Mouse (Mus musculus) forebrain, embryonic 11.5 days (tissue): ENCODE data around the gene Atg7. TPM values are rescaled to one million over a fixed set of nuclear protein-coding genes. Genes with fewer than 3 reads are reported as not detected.

Experiments
- ATAC-seq: fragments of 200-750 bp; cut with Nextera tagmentation; replicated peaks from 2 replicates; pipeline ENCODE4 v1.8.0; 2017; ENCODE audit warnings: moderate TSS enrichment; ENCODE audit not compliant: low FRiP score
- DNase-seq: peaks from one replicate; pipeline ENCODE4 v3.0.0-alpha.2; 2017; ENCODE audit warnings: low spot score
- H3K27ac ChIP-seq: fragments of 300-500 bp; sonication (generic); 2 replicates; pipeline ENCODE4 v1.5.1; 2014; ENCODE audit warnings: low read depth, low read length
- H3K27me3 ChIP-seq: fragments of 300-500 bp; sonication (generic); 2 replicates; pipeline ENCODE4 v1.6.1; 2014; ENCODE audit warnings: mild to moderate bottlenecking, low read length, mixed read lengths; ENCODE audit not compliant: control insufficient read depth, insufficient read depth
- H3K36me3 ChIP-seq: fragments of 300-500 bp; sonication (generic); 2 replicates; pipeline ENCODE4 v1.6.1; 2014; ENCODE audit warnings: mild to moderate bottlenecking, low read length, moderate library complexity, mixed read lengths; ENCODE audit not compliant: control insufficient read depth, insufficient read depth
- H3K4me1 ChIP-seq: fragments of 300-500 bp; sonication (generic); replicated peaks from 2 replicates; pipeline ENCODE4 v1.6.1; 2014; ENCODE audit warnings: low read length, mixed read lengths; ENCODE audit not compliant: control insufficient read depth, insufficient read depth
- H3K4me2 ChIP-seq: fragments of 300-500 bp; sonication (generic); 2 replicates; pipeline ENCODE4 v1.6.1; 2014; ENCODE audit warnings: low read depth, mild to moderate bottlenecking, low read length, moderate library complexity, mixed read lengths; ENCODE audit not compliant: severe bottlenecking
- H3K4me3 ChIP-seq: fragments of 300-500 bp; sonication (generic); 2 replicates; pipeline ENCODE4 v1.5.1; 2014; ENCODE audit warnings: low read depth, low read length
- H3K9ac ChIP-seq: fragments of 300-500 bp; sonication (generic); 2 replicates; pipeline ENCODE4 v1.6.1; 2014; ENCODE audit warnings: low read length
- H3K9me3 ChIP-seq: fragments of 300-500 bp; sonication (generic); 2 replicates; pipeline ENCODE4 v1.6.1; 2016; ENCODE audit warnings: low read length, mixed read lengths; ENCODE audit not compliant: control insufficient read depth
- WGBS: fragments of 180-500 bp; shearing (Covaris S2); extraction: QIAGEN DNeasy Blood & Tissue Kit; methylation state at CpG from one replicate; pipeline ENCODE4 v1.1.7; 2014; 5-methylcytosine and 5-hydroxymethylcytosine counted together
- polyA plus RNA-seq: library from polyadenylated mRNA; unstranded; fragments of >200 nt; fragmentation: Nextera tagmentation; extraction: Ambion mirVana; gene quantifications from 2 replicates; pipeline ENCODE4 v1.2.1, GENCODE M21; 2014

Gene Atg7
- polyA plus RNA-seq, 1 experiment from 2014 or later = 20.3 TPM

DNA sequence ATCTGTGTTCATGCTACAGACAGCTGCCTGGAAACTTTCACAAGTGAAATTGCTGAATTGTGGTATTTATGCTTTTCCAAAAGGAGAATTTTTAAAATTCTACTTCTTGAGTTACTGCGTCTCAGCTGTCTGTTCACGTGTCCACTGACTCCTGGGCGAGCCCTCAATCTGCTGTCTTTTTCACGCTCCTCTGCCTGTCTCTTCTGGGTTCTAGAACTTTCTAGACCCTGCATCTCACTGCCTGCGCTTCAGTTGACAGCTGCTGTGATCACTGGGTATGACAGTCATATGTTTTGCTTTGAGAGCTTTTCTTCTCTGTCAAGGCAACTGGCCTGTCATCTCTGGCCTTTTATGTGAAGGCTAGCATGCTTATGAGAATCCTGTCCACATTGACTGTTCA lies 132.3 kb downstream of the Atg7 start:
- no peak for DNase-seq
- no peaks in the 10 kb centered on the region for H3K27me3 ChIP-seq
- H3K9ac ChIP-seq = no peak overlapping the region
- no peaks in the 10 kb centered on the region for H3K9me3 ChIP-seq
- 89% methylated on average over 5 of the region's 5 CpGs for WGBS
- no peak overlapping the region for H3K4me3 ChIP-seq
- H3K36me3 ChIP-seq = no peaks in the 10 kb centered on the region
- H3K27ac ChIP-seq = no peak overlapping the region
- H3K4me1 ChIP-seq = peaks cover 4% of the 10 kb centered on the region; the same call in 1 of the 2 replicates
- H3K4me2 ChIP-seq = no peak overlapping the region
- no peak for ATAC-seq

DNA sequence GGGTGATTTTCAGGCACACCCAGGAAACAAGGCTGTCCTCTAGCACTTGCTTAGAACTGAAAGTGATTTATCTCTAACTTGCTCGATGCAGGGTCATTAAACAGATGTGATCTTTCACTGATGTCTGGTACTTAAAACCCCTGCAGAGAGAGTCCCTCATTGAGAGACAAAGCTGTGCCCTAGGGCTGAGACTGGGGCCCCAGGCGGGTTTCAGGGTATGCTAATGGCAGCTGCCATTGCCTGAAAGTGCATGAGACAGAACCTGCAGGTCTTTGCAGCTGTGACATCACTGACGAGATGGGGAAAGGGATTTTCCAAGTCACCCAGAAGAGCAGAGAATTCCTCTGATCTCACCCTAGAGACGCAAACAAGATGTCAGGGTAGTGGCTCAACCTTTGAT lies 135.0 kb downstream of the Atg7 start:
- no peak overlapping the region for H3K4me3 ChIP-seq
- DNase-seq (no peak), ATAC-seq (no peak)
- peaks cover 4% of the 10 kb centered on the region; the same call in 1 of the 2 replicates for H3K4me1 ChIP-seq
- no peaks in the 10 kb centered on the region for H3K27me3 ChIP-seq
- 14% methylated on average over 4 of the region's 4 CpGs for WGBS
- no peaks in the 10 kb centered on the region for H3K9me3 ChIP-seq
- no peak overlapping the region for H3K27ac ChIP-seq
- no peak overlapping the region for H3K9ac ChIP-seq
- no peaks in the 10 kb centered on the region for H3K36me3 ChIP-seq
- H3K4me2 ChIP-seq = no peak overlapping the region

DNA sequence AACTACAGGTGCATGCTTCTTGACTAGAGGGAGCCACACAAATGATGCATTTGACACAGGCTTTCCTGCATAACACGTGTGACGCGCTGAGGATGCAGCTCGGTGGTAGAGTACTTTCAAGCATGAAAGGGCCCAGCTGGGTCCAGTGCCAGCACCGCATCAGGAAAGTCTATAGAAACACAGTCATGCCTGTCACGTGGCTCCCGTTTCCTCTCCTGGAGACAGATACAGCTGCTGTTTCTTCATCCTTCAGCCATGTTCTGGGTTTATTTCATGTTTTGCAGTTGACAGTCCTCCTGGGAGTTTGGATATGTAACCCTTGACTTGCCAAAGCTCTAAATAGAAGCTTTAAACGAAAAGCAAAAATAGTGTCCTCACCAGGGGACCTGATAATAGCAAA lies 135.8 kb downstream of the Atg7 start:
- Histone ChIP-seq H3K9ac (no peak overlapping the region), H3K27ac (no peak overlapping the region), H3K4me2 (no peak overlapping the region), H3K9me3 (no peaks in the 10 kb centered on the region), H3K27me3 (no peaks in the 10 kb centered on the region), H3K4me1 (peaks cover 4% of the 10 kb centered on the region; the same call in 1 of the 2 replicates), H3K36me3 (no peaks in the 10 kb centered on the region), H3K4me3 (no peak overlapping the region)
- DNase-seq = no peak
- 77% methylated on average over 8 of the region's 8 CpGs for WGBS
- ATAC-seq = no peak

DNA sequence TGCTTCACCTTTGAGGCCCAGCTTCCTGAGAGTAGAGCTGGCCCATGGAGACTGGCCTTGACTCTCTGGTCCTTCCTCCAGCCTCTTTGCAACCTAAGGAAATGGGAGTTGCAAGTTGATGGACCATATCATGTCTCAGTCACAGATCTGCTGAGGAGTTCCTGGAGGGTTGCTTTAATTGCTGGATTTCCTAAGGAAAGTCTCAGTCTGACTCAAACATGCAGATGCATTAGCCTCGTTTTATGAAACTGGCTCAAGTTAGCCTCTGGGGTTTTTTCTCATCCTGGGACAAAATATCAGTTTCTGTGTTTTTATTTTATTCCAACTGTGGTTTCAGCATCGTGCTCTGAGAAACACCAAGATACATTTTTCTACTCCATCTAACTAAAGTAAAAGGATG lies 137.7 kb downstream of the Atg7 start:
- H3K27ac ChIP-seq = no peak overlapping the region
- DNase-seq (no peak), ATAC-seq (no peak)

DNA sequence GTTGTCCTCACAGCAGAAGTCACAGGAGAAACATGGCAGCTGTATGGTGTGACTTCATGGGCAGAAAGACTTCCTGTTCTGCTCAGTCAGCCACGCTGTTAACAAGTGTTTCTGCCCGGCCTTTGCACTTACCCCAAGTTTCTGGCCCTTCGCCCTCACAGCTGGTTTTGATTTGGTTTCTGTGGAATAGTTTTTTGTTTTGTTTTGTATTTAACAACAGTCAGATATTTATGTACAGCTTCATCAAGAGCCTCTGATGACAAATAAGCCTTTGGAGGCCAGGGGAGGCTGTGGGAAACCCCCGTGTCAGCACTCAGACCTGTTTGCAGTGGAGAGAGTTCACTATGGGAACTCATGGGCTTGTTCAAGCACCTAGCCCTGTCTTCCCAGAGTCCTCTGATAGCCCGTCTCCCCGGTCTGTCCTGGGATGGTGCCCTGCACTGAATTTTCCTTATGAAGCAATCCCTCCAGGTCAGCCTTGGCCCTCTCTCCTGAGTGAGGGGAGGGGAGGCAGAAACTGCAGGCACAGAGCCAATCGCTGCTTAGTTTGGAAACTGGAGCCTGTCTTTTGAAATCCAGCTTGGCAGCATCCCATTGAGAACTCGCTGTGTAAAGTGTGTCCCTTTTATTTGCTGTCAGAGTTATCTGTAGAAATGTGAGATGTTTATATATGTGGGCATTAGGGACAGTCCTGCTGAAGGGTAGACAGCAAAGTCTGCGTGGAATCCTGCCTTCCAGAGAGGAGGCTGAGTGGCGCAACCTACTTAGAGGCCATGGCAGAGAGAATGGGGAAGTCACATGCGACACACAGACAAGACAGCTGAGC lies 138.7 kb downstream of the Atg7 start:
- H3K27ac ChIP-seq = no peak overlapping the region

More for the DNA sequence above, 137.7 kb downstream of the Atg7 start:
- Histone ChIP-seq H3K4me3 (no peak overlapping the region), H3K4me2 (no peak overlapping the region), H3K9ac (no peak overlapping the region), H3K9me3 (no peaks in the 10 kb centered on the region), H3K36me3 (no peaks in the 10 kb centered on the region), H3K27me3 (no peaks in the 10 kb centered on the region), H3K4me1 (peaks cover 4% of the 10 kb centered on the region; the same call in 1 of the 2 replicates)
- WGBS = 64% methylated on average over 2 of the region's 2 CpGs

DNA sequence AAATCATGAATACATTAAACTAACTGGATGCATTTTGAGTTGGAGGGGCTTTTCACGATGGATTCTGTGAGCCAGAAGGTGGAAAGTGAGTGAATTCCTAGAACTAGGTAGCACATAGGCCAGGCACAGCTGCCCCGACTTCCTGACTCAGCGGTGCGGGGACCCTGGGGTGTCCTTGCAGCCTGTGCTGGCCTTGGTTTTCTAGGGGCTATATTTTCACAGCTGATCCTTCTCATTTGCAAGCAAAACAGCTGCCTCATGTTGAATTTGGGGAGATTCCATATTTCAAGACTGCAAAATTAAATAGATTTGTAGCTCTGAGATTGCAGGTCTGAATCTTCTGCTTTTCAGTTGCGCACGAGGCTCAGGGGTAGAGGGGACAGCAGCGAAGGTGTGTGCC lies 139.6 kb downstream of the Atg7 start:
- Histone ChIP-seq H3K4me1 (peaks cover 4% of the 10 kb centered on the region; the same call in 1 of the 2 replicates), H3K27ac (no peak overlapping the region), H3K9me3 (no peaks in the 10 kb centered on the region), H3K4me3 (no peak overlapping the region), H3K9ac (no peak overlapping the region), H3K36me3 (no peaks in the 10 kb centered on the region), H3K4me2 (no peak overlapping the region), H3K27me3 (no peaks in the 10 kb centered on the region)
- no peak for DNase-seq
- ATAC-seq = no peak
- WGBS = 77% methylated on average over 7 of the region's 7 CpGs

More for the DNA sequence above, 138.7 kb downstream of the Atg7 start:
- DNase-seq (no peak), ATAC-seq (no peak)
- Histone ChIP-seq H3K4me1 (peaks cover 4% of the 10 kb centered on the region; the same call in 1 of the 2 replicates), H3K27me3 (no peaks in the 10 kb centered on the region), H3K9ac (no peak overlapping the region), H3K4me2 (no peak overlapping the region), H3K9me3 (no peaks in the 10 kb centered on the region), H3K36me3 (no peaks in the 10 kb centered on the region), H3K4me3 (no peak overlapping the region)
- WGBS = 55% methylated on average over 11 of the region's 11 CpGs

DNA sequence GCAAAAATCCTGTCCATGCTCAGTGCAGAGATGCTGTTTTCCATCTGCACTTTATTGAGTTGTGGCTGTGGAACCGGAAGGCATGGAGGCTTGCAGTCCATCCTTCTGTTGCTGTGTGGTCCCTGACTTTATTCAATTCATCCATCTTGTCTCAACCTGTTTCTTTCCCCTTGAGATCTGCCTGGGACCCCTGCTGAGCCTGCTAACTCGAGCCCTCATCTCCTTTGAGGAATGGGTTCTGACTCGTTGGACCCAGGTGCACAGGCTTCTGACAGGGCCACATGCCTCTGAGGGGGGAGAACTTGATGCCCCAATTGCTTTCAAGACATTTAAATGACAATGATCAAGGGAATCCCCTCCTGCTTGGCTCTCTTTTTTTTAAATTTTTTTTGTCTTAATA lies 143.6 kb downstream of the Atg7 start:
- Histone ChIP-seq H3K27ac (no peak overlapping the region), H3K36me3 (no peaks in the 10 kb centered on the region), H3K4me2 (no peak overlapping the region), H3K27me3 (no peaks in the 10 kb centered on the region), H3K9me3 (no peaks in the 10 kb centered on the region), H3K4me1 (no peaks in the 10 kb centered on the region), H3K9ac (no peak overlapping the region), H3K4me3 (no peak overlapping the region)
- 30% methylated on average over 3 of the region's 3 CpGs for WGBS
- DNase-seq (no peak), ATAC-seq (no peak)

DNA sequence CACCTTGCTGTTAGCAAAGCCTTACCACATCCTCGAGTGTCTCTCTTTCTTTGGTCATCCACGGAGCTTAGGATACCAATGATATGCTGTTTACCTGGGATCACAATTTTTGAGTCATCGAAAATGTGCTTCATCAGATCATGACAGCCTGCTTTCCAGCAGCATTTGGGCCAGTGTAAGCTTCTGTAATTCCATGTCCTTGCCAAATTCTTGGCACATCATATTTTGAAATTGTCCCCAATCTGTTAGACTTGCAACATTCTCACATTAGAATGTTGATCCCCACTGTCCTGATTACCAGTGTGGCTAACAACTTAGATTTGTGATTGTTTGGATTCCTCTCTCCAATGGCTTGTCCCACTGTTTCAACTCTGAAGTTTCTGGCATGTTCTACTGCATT lies 144.7 kb downstream of the Atg7 start:
- ATAC-seq (no peak), DNase-seq (no peak)
- Histone ChIP-seq H3K27me3 (no peaks in the 10 kb centered on the region), H3K4me2 (no peak overlapping the region), H3K36me3 (no peaks in the 10 kb centered on the region), H3K4me3 (no peak overlapping the region), H3K9me3 (no peaks in the 10 kb centered on the region), H3K9ac (no peak overlapping the region), H3K27ac (no peak overlapping the region), H3K4me1 (no peaks in the 10 kb centered on the region)
- WGBS = 84% methylated on average over 3 of the region's 3 CpGs

DNA sequence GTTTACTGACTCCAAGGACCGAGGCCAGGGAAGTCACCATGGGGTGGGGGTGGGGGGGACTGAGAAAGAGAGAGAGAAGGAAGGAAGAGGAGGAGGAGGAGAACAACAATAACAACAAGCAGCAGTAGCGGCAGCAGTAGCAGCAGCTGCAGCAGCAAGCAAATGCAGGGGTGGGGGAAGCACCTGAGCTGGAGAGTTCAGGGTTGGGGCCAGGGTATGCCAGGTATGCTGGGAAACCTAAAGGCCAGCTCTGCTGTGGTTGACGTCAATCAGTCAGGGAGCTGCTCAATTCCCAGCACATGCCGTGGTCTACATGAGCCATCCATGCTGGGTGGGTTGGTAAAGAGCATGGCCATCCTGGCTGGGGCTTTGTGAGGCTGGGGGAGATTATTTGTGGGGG lies 145.8 kb downstream of the Atg7 start:
- no peak overlapping the region for H3K4me3 ChIP-seq
- no peak overlapping the region for H3K9ac ChIP-seq
- H3K27me3 ChIP-seq = no peaks in the 10 kb centered on the region
- H3K9me3 ChIP-seq = no peaks in the 10 kb centered on the region
- 85% methylated on average over 4 of the region's 4 CpGs for WGBS
- DNase-seq (no peak), ATAC-seq (no peak)
- H3K36me3 ChIP-seq = no peaks in the 10 kb centered on the region
- H3K4me1 ChIP-seq = no peaks in the 10 kb centered on the region
- H3K27ac ChIP-seq = no peak overlapping the region
- H3K4me2 ChIP-seq = no peak overlapping the region
